Mouse (Mus musculus): Measurements from ENCODE around the gene Vgll4. TPM values are rescaled to one million over a fixed set of nuclear protein-coding genes. Genes with fewer than 3 reads are reported as not detected.

The Vgll4 gene
- polyA plus RNA-seq, 1 experiment: 0.35 TPM

GRCm38 (mm10) chr6:114855644-114856043 is 114.2 kb downstream of the Vgll4 start:
- Histone ChIP-seq H3K36me3 (ENCODE audit: control insufficient read depth) (peaks cover 16% of the 10 kb centered on the region), H3K4me1 (ENCODE audit: control insufficient read depth) (no peaks in the 10 kb centered on the region), H3K27me3 (ENCODE audit: control insufficient read depth) (no peaks in the 10 kb centered on the region), H3K9me3 (ENCODE audit: control insufficient read depth, low read length) (no peaks in the 10 kb centered on the region), H3K4me3 (replicated peaks) (no peak overlapping the region)
- TF ChIP-seq TAL1 (IDR thresholded peaks at IDR 0.05; ENCODE audit: low read length): no peak
- no peak for TF ChIP-seq GATA1 (IDR thresholded peaks at IDR 0.05; ENCODE audit: low read length)

GRCm38 (mm10) chr6:114854368-114854767 is 115.4 kb downstream of the Vgll4 start:
- Histone ChIP-seq H3K36me3 (ENCODE audit: control insufficient read depth) (peaks cover 7% of the 10 kb centered on the region), H3K4me3 (replicated peaks) (no peak overlapping the region), H3K4me1 (ENCODE audit: control insufficient read depth) (no peaks in the 10 kb centered on the region; the same call in 1 of the 2 replicates), H3K9me3 (ENCODE audit: control insufficient read depth, low read length) (no peaks in the 10 kb centered on the region), H3K27me3 (ENCODE audit: control insufficient read depth) (no peaks in the 10 kb centered on the region)
- no peak for TF ChIP-seq TAL1 (IDR thresholded peaks at IDR 0.05; ENCODE audit: low read length)
- TF ChIP-seq GATA1 (IDR thresholded peaks at IDR 0.05; ENCODE audit: low read length): no peak

- Histone ChIP-seq H3K36me3 (ENCODE audit: control insufficient read depth) (no peaks in the 10 kb centered on the region), H3K27me3 (ENCODE audit: control insufficient read depth) (no peaks in the 10 kb centered on the region), H3K4me3 (replicated peaks) (no peak overlapping the region), H3K9me3 (ENCODE audit: control insufficient read depth, low read length) (no peaks in the 10 kb centered on the region), H3K4me1 (ENCODE audit: control insufficient read depth) (no peaks in the 10 kb centered on the region; the same call in 1 of the 2 replicates)
- TF ChIP-seq GATA1 (IDR thresholded peaks at IDR 0.05; ENCODE audit: low read length): no peak
- TF ChIP-seq TAL1 (IDR thresholded peaks at IDR 0.05; ENCODE audit: low read length): no peak
Measured at GRCm38 (mm10) chr6:114852739-114853138, 117.1 kb downstream of the Vgll4 start.

- Histone ChIP-seq H3K4me1 (ENCODE audit: control insufficient read depth) (no peaks in the 10 kb centered on the region; the same call in 1 of the 2 replicates), H3K9me3 (ENCODE audit: control insufficient read depth, low read length) (no peaks in the 10 kb centered on the region), H3K4me3 (replicated peaks) (no peak overlapping the region), H3K27me3 (ENCODE audit: control insufficient read depth) (no peaks in the 10 kb centered on the region), H3K36me3 (ENCODE audit: control insufficient read depth) (no peaks in the 10 kb centered on the region)
- TF ChIP-seq TAL1 (IDR thresholded peaks at IDR 0.05; ENCODE audit: low read length) (no peak), GATA1 (IDR thresholded peaks at IDR 0.05; ENCODE audit: low read length) (no peak)
Measured at GRCm38 (mm10) chr6:114851688-114852087, 118.1 kb downstream of the Vgll4 start.

DNA sequence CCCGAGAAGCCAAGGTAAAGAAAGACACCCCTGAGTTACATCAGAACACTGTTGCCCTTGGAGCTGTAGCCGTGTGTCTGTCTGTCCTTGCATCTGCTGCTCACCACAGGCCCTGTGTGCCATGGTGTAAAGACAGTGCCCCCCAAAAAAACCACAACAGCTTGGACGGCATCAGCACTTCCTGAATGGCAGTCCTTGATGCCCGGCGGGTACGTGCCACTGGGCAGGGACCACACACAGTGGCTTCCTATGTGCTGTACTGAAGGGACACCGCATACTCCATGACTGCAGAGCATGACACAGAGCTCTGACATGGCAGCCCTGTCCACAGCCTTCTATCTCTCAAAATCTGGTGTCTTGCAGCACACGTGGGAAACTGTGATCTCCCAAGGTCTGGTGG is 120.0 kb downstream of the Vgll4 start:
- Histone ChIP-seq H3K36me3 (ENCODE audit: control insufficient read depth) (no peaks in the 10 kb centered on the region), H3K27me3 (ENCODE audit: control insufficient read depth) (no peaks in the 10 kb centered on the region), H3K4me1 (ENCODE audit: control insufficient read depth) (no peaks in the 10 kb centered on the region; the same call in 1 of the 2 replicates), H3K9me3 (ENCODE audit: control insufficient read depth, low read length) (no peaks in the 10 kb centered on the region), H3K4me3 (replicated peaks) (no peak overlapping the region)
- TF ChIP-seq TAL1 (IDR thresholded peaks at IDR 0.05; ENCODE audit: low read length) (no peak), GATA1 (IDR thresholded peaks at IDR 0.05; ENCODE audit: low read length) (no peak)

GRCm38 (mm10) chr6:114848761-114849160 is 121.0 kb downstream of the Vgll4 start:
- Histone ChIP-seq H3K27me3 (ENCODE audit: control insufficient read depth) (no peaks in the 10 kb centered on the region), H3K4me1 (ENCODE audit: control insufficient read depth) (no peaks in the 10 kb centered on the region; the same call in 1 of the 2 replicates), H3K36me3 (ENCODE audit: control insufficient read depth) (no peaks in the 10 kb centered on the region), H3K9me3 (ENCODE audit: control insufficient read depth, low read length) (peaks cover 3% of the 10 kb centered on the region; the same call in 1 of the 2 replicates), H3K4me3 (replicated peaks) (no peak overlapping the region)
- TF ChIP-seq GATA1 (IDR thresholded peaks at IDR 0.05; ENCODE audit: low read length) (0 out of 2 replicates have a peak, but pooled peaks have one; percentile 10), TAL1 (IDR thresholded peaks at IDR 0.05; ENCODE audit: low read length) (no peak)

GRCm38 (mm10) chr6:114847582-114848174 is 122.1 kb downstream of the Vgll4 start:
- H3K9me3 ChIP-seq (ENCODE audit: control insufficient read depth, low read length): peaks cover 8% of the 10 kb centered on the region
- no peaks in the 10 kb centered on the region for H3K27me3 ChIP-seq (ENCODE audit: control insufficient read depth)
- H3K36me3 ChIP-seq (ENCODE audit: control insufficient read depth): no peaks in the 10 kb centered on the region
- TF ChIP-seq TAL1 (IDR thresholded peaks at IDR 0.05; ENCODE audit: low read length) (no peak), GATA1 (IDR thresholded peaks at IDR 0.05; ENCODE audit: low read length) (no peak)
- H3K4me1 ChIP-seq (ENCODE audit: control insufficient read depth): no peaks in the 10 kb centered on the region; the same call in 1 of the 2 replicates
- H3K4me3 ChIP-seq (replicated peaks): no peak overlapping the region

GRCm38 (mm10) chr6:114846153-114846772 is 123.5 kb downstream of the Vgll4 start:
- Histone ChIP-seq H3K4me1 (ENCODE audit: control insufficient read depth) (no peaks in the 10 kb centered on the region; the same call in 1 of the 2 replicates), H3K9me3 (ENCODE audit: control insufficient read depth, low read length) (peaks cover 11% of the 10 kb centered on the region), H3K4me3 (replicated peaks) (no peak overlapping the region), H3K27me3 (ENCODE audit: control insufficient read depth) (no peaks in the 10 kb centered on the region), H3K36me3 (ENCODE audit: control insufficient read depth) (no peaks in the 10 kb centered on the region)
- TF ChIP-seq TAL1 (IDR thresholded peaks at IDR 0.05; ENCODE audit: low read length) (no peak), GATA1 (IDR thresholded peaks at IDR 0.05; ENCODE audit: low read length) (no peak)

GRCm38 (mm10) chr6:114842863-114843262 is 126.9 kb downstream of the Vgll4 start:
- H3K27me3 ChIP-seq (ENCODE audit: control insufficient read depth): no peaks in the 10 kb centered on the region
- peaks cover 2% of the 10 kb centered on the region; the same call in 1 of the 2 replicates for H3K4me1 ChIP-seq (ENCODE audit: control insufficient read depth)
- H3K36me3 ChIP-seq (ENCODE audit: control insufficient read depth): no peaks in the 10 kb centered on the region
- H3K4me3 ChIP-seq (replicated peaks): no peak overlapping the region
- peaks cover 14% of the 10 kb centered on the region for H3K9me3 ChIP-seq (ENCODE audit: control insufficient read depth, low read length)
- TF ChIP-seq TAL1 (IDR thresholded peaks at IDR 0.05; ENCODE audit: low read length) (no peak), GATA1 (IDR thresholded peaks at IDR 0.05; ENCODE audit: low read length) (no peak)

Data from erythroblast, embryonic 14.5 days (primary cell).